Mouse (Mus musculus): ENCODE results near the gene Inpp4b.

DNA sequence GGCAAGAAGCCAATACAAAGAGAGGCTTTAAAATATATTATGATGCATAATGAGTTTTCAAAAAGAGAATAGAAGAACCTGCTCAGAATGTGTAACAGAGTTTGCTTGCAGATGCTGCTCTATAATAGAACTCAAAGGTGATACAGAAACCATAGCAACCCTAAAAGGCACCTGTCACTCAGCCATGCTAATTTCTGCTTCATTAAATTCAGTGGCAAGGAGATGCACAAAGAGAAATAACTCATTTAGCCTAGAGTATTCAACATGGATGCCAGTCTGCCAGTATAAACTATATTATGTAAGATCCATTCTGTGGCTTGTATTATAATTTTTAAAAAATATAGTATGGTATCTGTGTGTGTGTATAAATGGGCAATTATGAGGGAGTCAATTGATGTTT lies 807.9 kb downstream of the Inpp4b start:
- TF ChIP-seq CTCF (IDR thresholded peaks at IDR 0.05) (no peak), POLR2A (IDR thresholded peaks at IDR 0.05; ENCODE audit: insufficient read depth, low read depth, low read length) (no peak)
